Mouse (Mus musculus): ENCODE measurements around the gene Tomm40.

DNA sequence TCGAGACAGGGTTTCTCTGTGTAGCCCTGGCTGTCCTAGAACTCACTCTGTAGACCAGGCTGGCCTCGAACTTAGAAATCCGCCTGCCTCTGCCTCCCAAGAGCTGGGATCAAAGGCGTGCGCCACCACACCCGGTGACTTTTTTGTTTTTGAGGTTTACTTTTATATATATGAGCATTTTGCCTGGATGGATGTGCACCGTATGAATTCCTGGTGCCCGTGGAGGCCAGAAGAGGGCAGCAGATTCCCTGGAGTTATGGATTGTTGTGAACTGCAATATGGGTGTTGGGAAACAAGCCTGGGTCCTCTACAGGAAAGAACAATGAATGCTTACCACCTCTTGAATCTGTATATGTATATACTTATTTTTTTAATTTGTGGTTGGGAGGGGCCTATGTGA lies 37.4 kb upstream of the Tomm40 start:
- TF ChIP-seq CTCF (IDR thresholded peaks at IDR 0.05; ENCODE audit: control insufficient read depth, insufficient read depth, insufficient read length) (no peak), USF1 (IDR thresholded peaks at IDR 0.05; ENCODE audit: low read depth) (no peak)

Measured in C2C12 (cell line).